Mouse (Mus musculus) brain, embryonic 14.5 days (tissue): Measurements from ENCODE around the gene Gm44502.

Source experiments
- CTCF ChIP-seq: fragments of 200-500 bp; IDR thresholded peaks from 2 replicates; pipeline ENCODE4 v1.5.1; 2012; ENCODE audit warnings: inconsistent platforms, mild to moderate bottlenecking, moderate library complexity, borderline replicate concordance; ENCODE audit not compliant: insufficient read depth, insufficient read length; ENCODE audit errors: extremely low read depth
- POLR2A ChIP-seq: fragments of 200-500 bp; IDR thresholded peaks from 2 replicates; pipeline ENCODE4 v1.6.1; 2012; ENCODE audit warnings: mild to moderate bottlenecking, inconsistent platforms, borderline replicate concordance; ENCODE audit not compliant: poor library complexity, insufficient read depth, insufficient read length, severe bottlenecking; ENCODE audit errors: extremely low read depth

- peak; percentile 18; the same call in 1 of the 2 replicates for TF ChIP-seq CTCF
- no peak for TF ChIP-seq POLR2A
Measured at GRCm38 (mm10) chr15:89463334-89464235, 34.1 kb upstream of the Gm44502 start.
